Mouse (Mus musculus) MEL (cell line): ENCODE measurements around the gene Tpm1. TPM values are rescaled to one million over a fixed set of nuclear protein-coding genes. Genes with fewer than 3 reads are reported as not detected.

ENCODE experiments used
- DNase-seq: peaks from one replicate; pipeline ENCODE4 v3.0.0; 2011; ENCODE audit warnings: low read depth, low spot score
- H3K27ac ChIP-seq: 2 replicates; pipeline ENCODE4 v1.5.1; 2012; ENCODE audit warnings: low read depth, mild to moderate bottlenecking, control low read depth, low read length, moderate library complexity; ENCODE audit not compliant: control insufficient read depth
- H3K27me3 ChIP-seq, 2 experiments: fragments of 150-350 bp in 1 of 2; sonication (generic) in 1 of 2; 2 replicates each; pipeline ENCODE4 v1.6.1; 2012; ENCODE audit warnings: low read length in 2 of 2, mild to moderate bottlenecking in 2 of 2, improper control_type of control experiment in 1 of 2, moderate library complexity in 1 of 2; ENCODE audit not compliant: insufficient read depth in 2 of 2, control insufficient read depth in 1 of 2
- H3K36me3 ChIP-seq, 2 experiments: 2 replicates each; pipeline ENCODE4 v1.6.1; 2012 to 2014; ENCODE audit warnings: low read length in 2 of 2, improper control_type of control experiment in 1 of 2, inconsistent platforms in 1 of 2, mild to moderate bottlenecking in 1 of 2; ENCODE audit not compliant: insufficient read depth in 2 of 2, control insufficient read depth in 1 of 2
- H3K4me1 ChIP-seq, 2 experiments: fragments of 150-350 bp in 1 of 2; sonication (generic) in 1 of 2; 2 replicates each; pipeline ENCODE4 v1.6.1; 2012; ENCODE audit warnings: low read length in 2 of 2, improper control_type of control experiment in 1 of 2, mild to moderate bottlenecking in 1 of 2; ENCODE audit not compliant: insufficient read depth in 2 of 2, control insufficient read depth in 1 of 2
- H3K4me3 ChIP-seq, 2 experiments: fragments of 150-350 bp in 1 of 2; sonication (generic) in 1 of 2; 2 replicates each; pipeline ENCODE4 v1.5.1; 2012; ENCODE audit warnings: low read depth in 2 of 2, low read length in 2 of 2, mild to moderate bottlenecking in 2 of 2, moderate library complexity in 2 of 2, control low read depth in 1 of 2, improper control_type of control experiment in 1 of 2; ENCODE audit not compliant: control insufficient read depth in 1 of 2, insufficient read depth in 1 of 2
- H3K79me2 ChIP-seq: 2 replicates; pipeline ENCODE4 v1.6.1; 2012; ENCODE audit warnings: mild to moderate bottlenecking, low read length, moderate library complexity; ENCODE audit not compliant: control insufficient read depth, poor library complexity, insufficient read depth
- H3K9ac ChIP-seq: 2 replicates; pipeline ENCODE4 v1.6.1; 2012; ENCODE audit warnings: low read depth, mild to moderate bottlenecking, control low read depth, low read length, moderate library complexity; ENCODE audit not compliant: control insufficient read depth, poor library complexity, severe bottlenecking
- H3K9me3 ChIP-seq: fragments of 150-350 bp; sonication (generic); replicated peaks from 2 replicates; pipeline ENCODE4 v1.6.1; 2012; ENCODE audit warnings: mild to moderate bottlenecking, low read length, improper control_type of control experiment, moderate library complexity; ENCODE audit not compliant: insufficient read depth
- BHLHE40 ChIP-seq: IDR thresholded peaks from 2 replicates; pipeline ENCODE4 v1.6.1; 2012; ENCODE audit warnings: low read depth, mild to moderate bottlenecking, inconsistent platforms, low read length, improper control_type of control experiment, borderline replicate concordance
- CHD1 ChIP-seq: IDR thresholded peaks from 2 replicates; pipeline ENCODE4 v1.6.1; 2012; ENCODE audit warnings: low read depth, mild to moderate bottlenecking, inconsistent platforms, low read length, improper control_type of control experiment
- CTCF ChIP-seq, 3 experiments: IDR thresholded peaks in 2 of 3; conservative IDR thresholded peaks in 1 of 3; 2 replicates each; pipeline ENCODE4 v1.5.1; 2011 to 2012; ENCODE audit warnings: low read length in 3 of 3, low read depth in 2 of 3, mild to moderate bottlenecking in 2 of 3, improper control_type of control experiment in 1 of 3, inconsistent platforms in 1 of 3, mixed read lengths in 1 of 3, moderate library complexity in 1 of 3; ENCODE audit not compliant: control insufficient read depth in 1 of 3, insufficient read depth in 1 of 3, poor library complexity in 1 of 3, severe bottlenecking in 1 of 3
- E2F4 ChIP-seq: IDR thresholded peaks from 2 replicates; pipeline ENCODE4 v1.6.1; 2011; ENCODE audit warnings: low read depth, low read length, improper control_type of control experiment, borderline replicate concordance
- ETS1 ChIP-seq: IDR thresholded peaks from 2 replicates; pipeline ENCODE4 v1.6.1; 2012; ENCODE audit warnings: low read depth, mild to moderate bottlenecking, inconsistent platforms, low read length, improper control_type of control experiment, moderate library complexity
- GATA1 ChIP-seq: IDR thresholded peaks from 2 replicates; pipeline ENCODE4 v1.6.1; 2011; ENCODE audit warnings: low read depth, low read length, improper control_type of control experiment
- HCFC1 ChIP-seq: IDR thresholded peaks from 2 replicates; pipeline ENCODE4 v1.6.1; 2012; ENCODE audit warnings: low read depth, mild to moderate bottlenecking, inconsistent platforms, low read length, improper control_type of control experiment, moderate library complexity
- KAT2A ChIP-seq: conservative IDR thresholded peaks from 2 replicates; pipeline ENCODE4 v1.6.1; 2012; ENCODE audit warnings: low read depth, low read length, improper control_type of control experiment, inconsistent platforms
- MAFK ChIP-seq: IDR thresholded peaks from 2 replicates; pipeline ENCODE4 v1.6.1; 2011; ENCODE audit warnings: low read depth, mild to moderate bottlenecking, low read length, improper control_type of control experiment, borderline replicate concordance
- MEF2A ChIP-seq: IDR thresholded peaks from 2 replicates; pipeline ENCODE4 v1.6.1; 2014; ENCODE audit warnings: low read depth, mild to moderate bottlenecking, inconsistent platforms, low read length, improper control_type of control experiment; ENCODE audit not compliant: poor library complexity, insufficient replicate concordance, severe bottlenecking; ENCODE audit errors: extremely low read depth
- MXI1 ChIP-seq: IDR thresholded peaks from 2 replicates; pipeline ENCODE4 v1.6.1; 2011; ENCODE audit warnings: mild to moderate bottlenecking, low read depth, low read length, improper control_type of control experiment
- MYB ChIP-seq: IDR thresholded peaks from 2 replicates; pipeline ENCODE4 v1.6.1; 2011; ENCODE audit warnings: mild to moderate bottlenecking, low read depth, low read length, improper control_type of control experiment
- MYC ChIP-seq: IDR thresholded peaks from 2 replicates; pipeline ENCODE4 v1.6.1; 2011; ENCODE audit warnings: low read depth, mild to moderate bottlenecking, low read length, improper control_type of control experiment, moderate library complexity
- NRF1 ChIP-seq: IDR thresholded peaks from 2 replicates; pipeline ENCODE4 v1.6.1; 2014; ENCODE audit warnings: low read depth, mild to moderate bottlenecking, inconsistent platforms, low read length, improper control_type of control experiment, moderate library complexity; ENCODE audit not compliant: poor library complexity, insufficient read depth, severe bottlenecking
- POLR2AphosphoS2 ChIP-seq: IDR thresholded peaks from 2 replicates; pipeline ENCODE4 v1.6.1; 2011; ENCODE audit warnings: low read length, improper control_type of control experiment
- POLR2AphosphoS5 ChIP-seq: IDR thresholded peaks from 2 replicates; pipeline ENCODE4 v1.6.1; 2012; ENCODE audit warnings: low read depth, borderline replicate concordance, mild to moderate bottlenecking, inconsistent platforms, low read length, moderate library complexity, mixed read lengths
- RCOR1 ChIP-seq: IDR thresholded peaks from 2 replicates; pipeline ENCODE4 v1.6.1; 2012; ENCODE audit warnings: low read depth, mild to moderate bottlenecking, inconsistent platforms, low read length, improper control_type of control experiment
- SIN3A ChIP-seq: IDR thresholded peaks from 2 replicates; pipeline ENCODE4 v1.6.1; 2012; ENCODE audit warnings: low read length, improper control_type of control experiment, inconsistent platforms
- SMC3 ChIP-seq: IDR thresholded peaks from 2 replicates; pipeline ENCODE4 v1.6.1; 2011; ENCODE audit warnings: low read depth, low read length, improper control_type of control experiment
- TAL1 ChIP-seq: IDR thresholded peaks from 2 replicates; pipeline ENCODE4 v1.6.1; 2012; ENCODE audit warnings: mild to moderate bottlenecking, inconsistent platforms, low read length, moderate library complexity, mixed read lengths
- TBP ChIP-seq: IDR thresholded peaks from 2 replicates; pipeline ENCODE4 v1.8.0; 2011; ENCODE audit warnings: low read depth, low read length, improper control_type of control experiment
- TCF12 ChIP-seq: IDR thresholded peaks from 2 replicates; pipeline ENCODE4 v1.6.1; 2014; ENCODE audit warnings: low read depth, mild to moderate bottlenecking, inconsistent platforms, low read length, improper control_type of control experiment, moderate library complexity
- USF1 ChIP-seq: IDR thresholded peaks from 2 replicates; pipeline ENCODE4 v1.6.1; 2014; ENCODE audit warnings: low read depth, mild to moderate bottlenecking, inconsistent platforms, low read length, improper control_type of control experiment, moderate library complexity
- USF2 ChIP-seq, 2 experiments: IDR thresholded peaks; 2 replicates each; pipeline ENCODE4 v1.6.1; 2011 to 2012; ENCODE audit warnings: improper control_type of control experiment in 2 of 2, low read length in 2 of 2, borderline replicate concordance in 1 of 2, inconsistent platforms in 1 of 2, low read depth in 1 of 2, mild to moderate bottlenecking in 1 of 2; ENCODE audit not compliant: insufficient read depth in 1 of 2
- ZNF384 ChIP-seq: IDR thresholded peaks from 2 replicates; pipeline ENCODE4 v1.6.1; 2012; ENCODE audit warnings: low read depth, mild to moderate bottlenecking, inconsistent platforms, low read length, improper control_type of control experiment
- polyA plus RNA-seq, 2 experiments: library from polyadenylated mRNA; stranded (reverse) in 1 of 2; unstranded in 1 of 2; fragments of >175 nt in 1 of 2; fragments of >200 nt in 1 of 2; gene quantifications; 2 replicates each; pipeline versions ENCODE4 v1.2.1 to v1.2.4; 2012; ENCODE audit warnings: low replicate concordance in 2 of 2, low read depth in 1 of 2; ENCODE audit not compliant: insufficient read length in 2 of 2, insufficient read depth in 1 of 2, missing spikeins in 1 of 2
- total RNA-seq: library from RNA; depleted of rRNA; stranded (reverse); fragments of 300-350 nt; gene quantifications from 2 replicates; pipeline ENCODE4 v1.2.3, GENCODE M21; 2012

The Tpm1 gene
- total and polyA plus RNA-seq, 3 experiments = 38.2 to 113 TPM; not detected in 1

GRCm38 (mm10) chr9:67058366-67058765 lies 9.2 kb upstream of the Tpm1 start:
- no peaks in the 10 kb centered on the region for H3K27me3 ChIP-seq
- no peaks in the 10 kb centered on the region for H3K9me3 ChIP-seq
- H3K36me3 ChIP-seq = no peaks in the 10 kb centered on the region
- no peaks in the 10 kb centered on the region for H3K4me1 ChIP-seq
- no peak for DNase-seq
- TF ChIP-seq MYB (no peak), HCFC1 (no peak), BHLHE40 (no peak), KAT2A (no peak), TAL1 (no peak), MEF2A (no peak), POLR2AphosphoS2 (no peak), MYC (no peak), ETS1 (no peak), SMC3 (no peak), ZNF384 (no peak), TCF12 (no peak), NRF1 (no peak)
- H3K79me2 ChIP-seq = no peaks in the 10 kb centered on the region
- H3K27ac ChIP-seq = no peak overlapping the region
- no peak overlapping the region for H3K9ac ChIP-seq
- no peak overlapping the region for H3K4me3 ChIP-seq

- Histone ChIP-seq H3K27ac (no peak overlapping the region), H3K9me3 (no peaks in the 10 kb centered on the region), H3K27me3 (no peaks in the 10 kb centered on the region; a peak in 1 of 4 replicates), H3K36me3 (peaks cover 0 to under 1% of the 10 kb centered on the region in 2 experiments; a peak in 1 of 4 replicates), H3K4me1 (no peaks in the 10 kb centered on the region), H3K4me3 (no peak overlapping the region), H3K9ac (no peak overlapping the region), H3K79me2 (no peaks in the 10 kb centered on the region)
- TF ChIP-seq TBP (no peak), USF1 (no peak), GATA1 (no peak), RCOR1 (no peak), TAL1 (no peak), E2F4 (no peak), CTCF (IDR thresholded peaks at IDR 0.05 in 2 of 3, conservative IDR thresholded peaks at IDR 0.05 in 1 of 3; ENCODE audit: control insufficient read depth in 1 of 3, insufficient read depth in 1 of 3, low read depth in 2 of 3, low read length in 3 of 3, poor library complexity in 1 of 3, severe bottlenecking in 1 of 3) (no peak), MAFK (no peak), POLR2AphosphoS5 (no peak), MEF2A (no peak), POLR2AphosphoS2 (no peak), ZNF384 (no peak), CHD1 (no peak), KAT2A (no peak), NRF1 (no peak), SIN3A (no peak), USF2 (IDR thresholded peaks at IDR 0.05; ENCODE audit: borderline replicate concordance in 1 of 2, insufficient read depth in 1 of 2, low read depth in 1 of 2, low read length in 2 of 2) (no peak), MXI1 (no peak), SMC3 (no peak), HCFC1 (no peak)
- no peak for DNase-seq
Measured at GRCm38 (mm10) chr9:67050736-67051337, 1.6 kb upstream of the Tpm1 start.
